Mouse (Mus musculus) CH12F3 (cell line): Measurements from ENCODE around the gene Flcn.

Experiments used
- in situ Hi-C: fragments of 300-500 bp; cut with MboI; formaldehyde crosslinking; loops from 2 replicates; pipeline ENCODE4 v1.14.3; 2020; ENCODE audit warnings: low sequenced_read_pairs

The Flcn gene

GRCm38 (mm10) chr11:59805656-59806055, 4.2 kb downstream of the Flcn start:
- in situ Hi-C loops: no loop called here

- in situ Hi-C loops: no loop called here
These were observed 4.6 kb downstream of the Flcn start for GRCm38 (mm10) chr11:59805256-59805655.

GRCm38 (mm10) chr11:59804409-59805110, 5.3 kb downstream of the Flcn start:
- in situ Hi-C loops: no loop called here

- in situ Hi-C loops: no loop called here
These were observed 6.3 kb downstream of the Flcn start for GRCm38 (mm10) chr11:59803516-59803915.

GRCm38 (mm10) chr11:59801881-59802280, 7.9 kb downstream of the Flcn start:
- in situ Hi-C loops: no loop called here

- in situ Hi-C loops: no loop called here
These were observed 9.4 kb downstream of the Flcn start for GRCm38 (mm10) chr11:59800412-59800811.

GRCm38 (mm10) chr11:59793390-59793789, 16.4 kb downstream of the Flcn start:
- in situ Hi-C loops: no loop called here

GRCm38 (mm10) chr11:59789311-59789710, 20.5 kb downstream of the Flcn start:
- in situ Hi-C loops: no loop called here

GRCm38 (mm10) chr11:59787199-59787781, 22.5 kb downstream of the Flcn start, which contains the start of gene Pld6:
TSS of gene Pld6 (minus strand) at chr11:59787645.
- in situ Hi-C loops: no loop called here

GRCm38 (mm10) chr11:59786444-59787198, 23.2 kb downstream of the Flcn start:
- in situ Hi-C loops: no loop called here

- in situ Hi-C loops: no loop called here
These were observed 26.2 kb downstream of the Flcn start for GRCm38 (mm10) chr11:59783591-59783990.

- in situ Hi-C loops: no loop called here
These were observed 27.7 kb downstream of the Flcn start for GRCm38 (mm10) chr11:59782091-59782590.

GRCm38 (mm10) chr11:59780241-59780640, 29.6 kb downstream of the Flcn start:
- in situ Hi-C loops: no loop called here

- in situ Hi-C loops: no loop called here
These were observed 30.4 kb downstream of the Flcn start for GRCm38 (mm10) chr11:59779406-59779805.

- in situ Hi-C loops: no loop called here
These were observed 31.0 kb downstream of the Flcn start for GRCm38 (mm10) chr11:59778874-59779223.

- in situ Hi-C loops: no loop called here
These were observed 31.5 kb downstream of the Flcn start for GRCm38 (mm10) chr11:59778181-59778873.

- in situ Hi-C loops: no loop called here
These were observed 32.6 kb downstream of the Flcn start for GRCm38 (mm10) chr11:59777259-59777658.

- in situ Hi-C loops: no loop called here
These were observed 34.2 kb downstream of the Flcn start for GRCm38 (mm10) chr11:59775435-59776148.

- in situ Hi-C loops: no loop called here
These were observed 35.3 kb downstream of the Flcn start for GRCm38 (mm10) chr11:59774522-59774921.

GRCm38 (mm10) chr11:59772902-59773301, 36.9 kb downstream of the Flcn start:
- in situ Hi-C loops: no loop called here

- in situ Hi-C loops: no loop called here
These were observed 37.5 kb downstream of the Flcn start for GRCm38 (mm10) chr11:59772291-59772690.
